Mouse (Mus musculus) forebrain, embryonic 14.5 days (tissue): ENCODE results near the gene Epc2. TPM values are rescaled to one million over a fixed set of nuclear protein-coding genes. Genes with fewer than 3 reads are reported as not detected.

ENCODE experiments used
- ATAC-seq: fragments of 200-750 bp; cut with Nextera tagmentation; 2 replicates; pipeline ENCODE4 v1.8.0; 2017; ENCODE audit warnings: mild to moderate bottlenecking, moderate library complexity
- DNase-seq: peaks from one replicate; pipeline ENCODE4 v3.0.0-alpha.2; 2015; ENCODE audit warnings: low spot score
- H3K27ac ChIP-seq: fragments of 300-500 bp; sonication (generic); 2 replicates; pipeline ENCODE4 v1.5.1; 2014; ENCODE audit warnings: low read depth, mild to moderate bottlenecking, control low read depth, low read length, moderate library complexity
- H3K27me3 ChIP-seq: fragments of 300-500 bp; sonication (generic); replicated peaks from 2 replicates; pipeline ENCODE4 v1.6.1; 2014; ENCODE audit warnings: low read length, control low read depth, mixed read lengths; ENCODE audit not compliant: control insufficient read depth, insufficient read depth
- H3K36me3 ChIP-seq: fragments of 300-500 bp; sonication (generic); 2 replicates; pipeline ENCODE4 v1.6.1; 2014; ENCODE audit warnings: low read length, control low read depth; ENCODE audit not compliant: control insufficient read depth, insufficient read depth
- H3K4me1 ChIP-seq: fragments of 300-500 bp; sonication (generic); 2 replicates; pipeline ENCODE4 v1.6.1; 2014; ENCODE audit warnings: antibody characterized with exemption, low read length, control low read depth; ENCODE audit not compliant: control insufficient read depth, insufficient read depth
- H3K4me2 ChIP-seq: fragments of 300-500 bp; sonication (generic); 2 replicates; pipeline ENCODE4 v1.6.1; 2014; ENCODE audit warnings: mild to moderate bottlenecking, control low read depth, low read length
- H3K4me3 ChIP-seq: fragments of 300-500 bp; sonication (generic); 2 replicates; pipeline ENCODE4 v1.5.1; 2014; ENCODE audit warnings: low read depth, low read length, control low read depth
- H3K9ac ChIP-seq: fragments of 300-500 bp; sonication (generic); 2 replicates; pipeline ENCODE4 v1.6.1; 2014; ENCODE audit warnings: mild to moderate bottlenecking, low read length, control low read depth, moderate library complexity
- H3K9me3 ChIP-seq: fragments of 300-500 bp; sonication (generic); replicated peaks from 2 replicates; pipeline ENCODE4 v1.6.1; 2016; ENCODE audit warnings: low read length, control low read depth, mixed read lengths; ENCODE audit not compliant: control insufficient read depth
- WGBS: fragments of 180-500 bp; shearing (Covaris S2); extraction: QIAGEN DNeasy Blood & Tissue Kit; methylation state at CpG from one replicate; pipeline ENCODE4 v1.1.7; 2014; 5-methylcytosine and 5-hydroxymethylcytosine counted together
- polyA plus RNA-seq: library from polyadenylated mRNA; unstranded; fragments of >200 nt; fragmentation: Nextera tagmentation; extraction: Ambion mirVana; gene quantifications from 2 replicates; pipeline ENCODE4 v1.2.1, GENCODE M21; 2014

Epc2 gene
- polyA plus RNA-seq, 1 experiment from 2014 or later = 20.7 TPM

GRCm38 (mm10) chr2:49426175-49426574 lies 25.1 kb upstream of the Epc2 start:
- 87% methylated on average over 10 of the region's 10 CpGs for WGBS
- no peak overlapping the region for H3K27ac ChIP-seq
- ATAC-seq = no peak
- H3K36me3 ChIP-seq = no peaks in the 10 kb centered on the region
- no peaks in the 10 kb centered on the region for H3K4me1 ChIP-seq
- no peaks in the 10 kb centered on the region for H3K9me3 ChIP-seq
- no peak overlapping the region for H3K4me3 ChIP-seq
- no peaks in the 10 kb centered on the region for H3K27me3 ChIP-seq
- H3K9ac ChIP-seq = no peak overlapping the region
- DNase-seq = no peak
- H3K4me2 ChIP-seq = no peak overlapping the region

GRCm38 (mm10) chr2:49431015-49431414 lies 20.3 kb upstream of the Epc2 start:
- H3K36me3 ChIP-seq = no peaks in the 10 kb centered on the region
- H3K4me3 ChIP-seq = no peak overlapping the region
- H3K4me1 ChIP-seq = no peaks in the 10 kb centered on the region
- H3K27ac ChIP-seq = no peak overlapping the region
- WGBS = 90% methylated on average over 1 of the region's 1 CpGs
- no peaks in the 10 kb centered on the region for H3K27me3 ChIP-seq
- no peaks in the 10 kb centered on the region for H3K9me3 ChIP-seq
- DNase-seq (no peak), ATAC-seq (no peak)
- H3K4me2 ChIP-seq = no peak overlapping the region
- no peak overlapping the region for H3K9ac ChIP-seq

- 76% methylated on average over 9 of the region's 9 CpGs for WGBS
- DNase-seq (no peak), ATAC-seq (no peak)
- Histone ChIP-seq H3K4me3 (no peak overlapping the region), H3K4me2 (no peak overlapping the region), H3K9me3 (no peaks in the 10 kb centered on the region), H3K27me3 (no peaks in the 10 kb centered on the region), H3K4me1 (no peaks in the 10 kb centered on the region), H3K36me3 (no peaks in the 10 kb centered on the region), H3K27ac (no peak overlapping the region), H3K9ac (no peak overlapping the region)
These were observed 18.1 kb upstream of the Epc2 start for GRCm38 (mm10) chr2:49433211-49433610.

GRCm38 (mm10) chr2:49446238-49446637 lies 5.0 kb upstream of the Epc2 start:
- H3K27me3 ChIP-seq = no peaks in the 10 kb centered on the region
- peaks cover 9% of the 10 kb centered on the region; the same call in 1 of the 2 replicates for H3K4me1 ChIP-seq
- no peaks in the 10 kb centered on the region for H3K9me3 ChIP-seq
- no peaks in the 10 kb centered on the region for H3K36me3 ChIP-seq
- no peak overlapping the region for H3K9ac ChIP-seq
- WGBS = 72% methylated on average over 2 of the region's 2 CpGs
- DNase-seq = no peak
- ATAC-seq = no peak
- no peak overlapping the region for H3K27ac ChIP-seq
- H3K4me2 ChIP-seq = no peak overlapping the region
- H3K4me3 ChIP-seq = no peak overlapping the region

- Histone ChIP-seq H3K9ac (peak overlapping the region; percentile 29; the same call in 1 of the 2 replicates), H3K27ac (no peak overlapping the region), H3K9me3 (no peaks in the 10 kb centered on the region), H3K27me3 (no peaks in the 10 kb centered on the region), H3K4me1 (peaks cover 9% of the 10 kb centered on the region; the same call in 1 of the 2 replicates), H3K4me3 (no peak overlapping the region), H3K36me3 (no peaks in the 10 kb centered on the region), H3K4me2 (0 out of 2 replicates have a peak overlapping the region, but pooled peaks have one; percentile 9)
- WGBS = 25% methylated on average over 8 of the region's 8 CpGs
- ATAC-seq (no peak), DNase-seq (peak; percentile 61)
These were observed 3.5 kb upstream of the Epc2 start for GRCm38 (mm10) chr2:49447586-49448475.

GRCm38 (mm10) chr2:49450467-49450866 lies 819 bp upstream of the Epc2 start:
- no peak overlapping the region for H3K27ac ChIP-seq
- ATAC-seq = no peak
- 2% methylated on average over 4 of the region's 4 CpGs for WGBS

GRCm38 (mm10) chr2:49451637-49452211 lies 438 bp downstream of the Epc2 start:
- H3K27me3 ChIP-seq = no peaks in the 10 kb centered on the region
- no peaks in the 10 kb centered on the region for H3K36me3 ChIP-seq
- H3K9ac ChIP-seq = peak overlapping the region; percentile 97
- H3K4me2 ChIP-seq = peak overlapping the region; percentile 66
- H3K27ac ChIP-seq = peak overlapping the region; percentile 100
- H3K4me3 ChIP-seq = peak overlapping the region; percentile 94
- WGBS = 1% methylated on average over 38 of the region's 64 CpGs
- H3K9me3 ChIP-seq = no peaks in the 10 kb centered on the region
- peak; percentile 97 for DNase-seq
- peak; percentile 91 for ATAC-seq
- H3K4me1 ChIP-seq = peaks cover 15% of the 10 kb centered on the region

More at GRCm38 (mm10) chr2:49450467-49450866, 819 bp upstream of the Epc2 start:
- Histone ChIP-seq H3K9ac (peak overlapping the region; percentile 97), H3K27me3 (no peaks in the 10 kb centered on the region), H3K4me3 (peak overlapping the region; percentile 94), H3K9me3 (no peaks in the 10 kb centered on the region), H3K4me2 (peak overlapping the region; percentile 73), H3K4me1 (peaks cover 15% of the 10 kb centered on the region), H3K36me3 (no peaks in the 10 kb centered on the region)
- DNase-seq = no peak

GRCm38 (mm10) chr2:49452451-49453081 lies 1.3 kb downstream of the Epc2 start:
- peak overlapping the region; percentile 100 for H3K27ac ChIP-seq
- peak overlapping the region; percentile 97 for H3K9ac ChIP-seq
- peak overlapping the region; percentile 94 for H3K4me3 ChIP-seq
- H3K4me2 ChIP-seq = peak overlapping the region; percentile 66
- H3K4me1 ChIP-seq = peaks cover 15% of the 10 kb centered on the region
- peak; percentile 96 for DNase-seq
- ATAC-seq = peak; percentile 43
- H3K9me3 ChIP-seq = no peaks in the 10 kb centered on the region
- under 1% methylated on average over 37 of the region's 37 CpGs for WGBS
- H3K27me3 ChIP-seq = no peaks in the 10 kb centered on the region
- H3K36me3 ChIP-seq = no peaks in the 10 kb centered on the region
